Mouse (Mus musculus): Measurements from ENCODE around the gene Lingo4. TPM values are rescaled to one million over a fixed set of nuclear protein-coding genes. Genes with fewer than 3 reads are reported as not detected.

Gene Lingo4
- polyA plus RNA-seq (2015; fragmentation: Nextera tagmentation; extraction: Ambion mirVana), result 0.37 and 0.92 TPM in 2 replicates

DNA sequence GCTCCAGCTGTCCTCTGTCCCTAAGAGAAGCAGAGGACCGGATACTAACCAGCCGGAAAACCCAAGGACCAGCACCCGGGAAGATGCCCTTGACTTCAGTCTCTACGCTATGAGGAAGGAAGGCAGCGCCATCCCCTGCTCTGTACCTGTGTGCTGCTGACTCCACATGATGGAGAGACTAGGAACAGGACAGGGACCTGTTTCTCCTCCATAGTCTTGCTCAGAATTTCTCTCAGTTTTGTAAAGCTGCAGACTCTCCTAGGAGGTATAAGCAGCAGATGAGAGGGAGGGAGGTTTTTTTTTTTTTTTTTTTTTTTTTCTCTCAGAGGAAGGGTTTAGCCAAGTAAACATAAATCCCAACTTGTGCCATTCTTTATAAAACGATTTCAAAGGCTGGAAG, at the start of gene Lingo4:
Lingo4 (plus strand) TSS at position 301 of the 400 bp plus-strand sequence.

GRCm38 (mm10) chr3:94362138-94362537, 36.2 kb upstream of the Lingo4 start, which contains the start of gene C2cd4d:
Gene C2cd4d (plus strand): TSS chr3:94362438.

GRCm38 (mm10) chr3:94372641-94373040, 25.7 kb upstream of the Lingo4 start, which contains the start of gene Rorc:
Gene Rorc (plus strand): TSS chr3:94372794.

GRCm38 (mm10) chr3:94413031-94413679, 14.8 kb downstream of the Lingo4 start, which contains the start of gene Tdrkh:
Gene Tdrkh (plus strand): TSS chr3:94413273.

GRCm38 (mm10) chr3:94442951-94443596, 44.8 kb downstream of the Lingo4 start, which contains the start of gene Mrpl9:
Gene Mrpl9 (plus strand): TSS chr3:94443318.

GRCm38 (mm10) chr3:94443597-94443964, 45.3 kb downstream of the Lingo4 start, which contains the start of gene Oaz3:
Gene Oaz3 (minus strand): TSS chr3:94443915.

Other genes with a start within 250 kb of the Lingo4 start
- gene Gm10696, start 220.3 kb upstream of the Lingo4 start, polyA plus RNA-seq (2015; fragmentation: Nextera tagmentation; extraction: Ambion mirVana), result not detected in 2 replicates
- gene Gm5286, start 201.8 kb upstream of the Lingo4 start, polyA plus RNA-seq (2015; fragmentation: Nextera tagmentation; extraction: Ambion mirVana), result not detected in 2 replicates
- not detected in 2 replicates for gene Gm4778, start 134.5 kb upstream of the Lingo4 start, polyA plus RNA-seq (2015; fragmentation: Nextera tagmentation; extraction: Ambion mirVana)
- gene Them4, start 88.4 kb upstream of the Lingo4 start, polyA plus RNA-seq (2015; fragmentation: Nextera tagmentation; extraction: Ambion mirVana), result 3.1 TPM in 2 replicates
- gene Them5, start 56.4 kb upstream of the Lingo4 start, polyA plus RNA-seq (2015; fragmentation: Nextera tagmentation; extraction: Ambion mirVana), result not detected in 2 replicates
- 0.08 and 0.52 TPM in 2 replicates for gene C2cd4d, start 36.1 kb upstream of the Lingo4 start, polyA plus RNA-seq (2015; fragmentation: Nextera tagmentation; extraction: Ambion mirVana)
- 0.61 and 0.90 TPM in 2 replicates for gene Rorc, start 25.7 kb upstream of the Lingo4 start, polyA plus RNA-seq (2015; fragmentation: Nextera tagmentation; extraction: Ambion mirVana)
- 3.7 and 4.8 TPM in 2 replicates for gene Tdrkh, start 14.8 kb downstream of the Lingo4 start, polyA plus RNA-seq (2015; fragmentation: Nextera tagmentation; extraction: Ambion mirVana)
- gene Mrpl9, start 44.8 kb downstream of the Lingo4 start, polyA plus RNA-seq (2015; fragmentation: Nextera tagmentation; extraction: Ambion mirVana), result 42.2 and 42.7 TPM in 2 replicates
- gene Oaz3, start 45.4 kb downstream of the Lingo4 start, polyA plus RNA-seq (2015; fragmentation: Nextera tagmentation; extraction: Ambion mirVana), result 0.31 and 0.35 TPM in 2 replicates
- gene Celf3, start 79.8 kb downstream of the Lingo4 start, polyA plus RNA-seq (2015; fragmentation: Nextera tagmentation; extraction: Ambion mirVana), result 0.98 and 1.0 TPM in 2 replicates
- 0.40 and 1.5 TPM in 2 replicates for gene Riiad1, start 81.8 kb downstream of the Lingo4 start, polyA plus RNA-seq (2015; fragmentation: Nextera tagmentation; extraction: Ambion mirVana)
- 17.0 and 19.4 TPM in 2 replicates for gene Snx27, start 184.2 kb downstream of the Lingo4 start, polyA plus RNA-seq (2015; fragmentation: Nextera tagmentation; extraction: Ambion mirVana)
- not detected in 2 replicates for gene Gm10972, start 244.6 kb downstream of the Lingo4 start, polyA plus RNA-seq (2015; fragmentation: Nextera tagmentation; extraction: Ambion mirVana)